Mouse (Mus musculus) cortical plate, adult 2 months (tissue): Measurements from ENCODE around the gene Nxpe4.
A peak's percentile ranks its signal among the peaks of the same experiment; 100 is the strongest.

Experiments
- CTCF ChIP-seq: fragments of 200-500 bp; IDR thresholded peaks from 2 replicates; pipeline ENCODE4 v1.5.1; 2011; ENCODE audit warnings: mild to moderate bottlenecking, control low read depth, low read length; ENCODE audit not compliant: insufficient read depth; ENCODE audit errors: extremely low read depth
- POLR2A ChIP-seq: fragments of 200-500 bp; IDR thresholded peaks from 2 replicates; pipeline ENCODE4 v1.6.1; 2011; ENCODE audit warnings: mild to moderate bottlenecking, low read length, control low read depth; ENCODE audit not compliant: insufficient read depth; ENCODE audit errors: extremely low read depth

GRCm38 (mm10) chr9:48266286-48267027 lies 104.6 kb downstream of the Nxpe4 start:
- peak; percentile 67 for TF ChIP-seq CTCF
- no peak for TF ChIP-seq POLR2A
